Mouse (Mus musculus) 3T3-L1 (cell line): ENCODE results near the gene Prom1.

Source experiments
- DNase-seq: peaks from one replicate; pipeline ENCODE4 v3.0.0-alpha.2; 2015; ENCODE audit warnings: low read depth, low spot score

Prom1 gene

GRCm38 (mm10) chr5:44081108-44081507 lies 20.7 kb downstream of the Prom1 start:
- no peak for DNase-seq

GRCm38 (mm10) chr5:44080276-44081054 lies 21.4 kb downstream of the Prom1 start:
- DNase-seq, result no peak

- DNase-seq, result no peak
Observed at GRCm38 (mm10) chr5:44075432-44075831, 26.4 kb downstream of the Prom1 start.

- DNase-seq, result no peak
Observed at GRCm38 (mm10) chr5:44073634-44074033, 28.2 kb downstream of the Prom1 start.

GRCm38 (mm10) chr5:44070529-44071133 lies 31.2 kb downstream of the Prom1 start:
- DNase-seq, result no peak

GRCm38 (mm10) chr5:44058258-44058657 lies 43.6 kb downstream of the Prom1 start:
- no peak for DNase-seq

GRCm38 (mm10) chr5:44050213-44050612 lies 51.6 kb downstream of the Prom1 start:
- DNase-seq, result no peak

GRCm38 (mm10) chr5:44049395-44049976 lies 52.3 kb downstream of the Prom1 start:
- no peak for DNase-seq

- peak; percentile 77 for DNase-seq
Observed at GRCm38 (mm10) chr5:44048568-44049363, 53.1 kb downstream of the Prom1 start.

GRCm38 (mm10) chr5:44041725-44042124 lies 60.1 kb downstream of the Prom1 start:
- no peak for DNase-seq

GRCm38 (mm10) chr5:44041056-44041455 lies 60.8 kb downstream of the Prom1 start:
- no peak for DNase-seq

- no peak for DNase-seq
Observed at GRCm38 (mm10) chr5:43998295-43998989, 103.4 kb downstream of the Prom1 start.

- DNase-seq, result no peak
Observed at GRCm38 (mm10) chr5:43997626-43998025, 104.2 kb downstream of the Prom1 start.

GRCm38 (mm10) chr5:43996162-43996561 lies 105.7 kb downstream of the Prom1 start:
- DNase-seq, result no peak

- DNase-seq, result no peak
Observed at GRCm38 (mm10) chr5:43994981-43995380, 106.9 kb downstream of the Prom1 start.

- peak; percentile 77 for DNase-seq
Observed at GRCm38 (mm10) chr5:43990316-43990715, 111.5 kb downstream of the Prom1 start.

- no peak for DNase-seq
Observed at GRCm38 (mm10) chr5:43989017-43989416, 112.8 kb downstream of the Prom1 start.

- peak; percentile 65 for DNase-seq
Observed at GRCm38 (mm10) chr5:43986212-43986611, 115.6 kb downstream of the Prom1 start.

GRCm38 (mm10) chr5:43982896-43983295 lies 118.9 kb downstream of the Prom1 start:
- DNase-seq, result peak; percentile 67

GRCm38 (mm10) chr5:43981620-43982019 lies 120.2 kb downstream of the Prom1 start, which contains the start of gene Fgfbp1:
Gene Fgfbp1, minus strand, starts transcription at chr5:43981779.
- no peak for DNase-seq

- DNase-seq, result no peak
Observed at GRCm38 (mm10) chr5:43980397-43980796, 121.4 kb downstream of the Prom1 start.
